Mouse (Mus musculus) urinary bladder, postnatal 36 days (tissue): ENCODE measurements around the gene Clasrp.

ENCODE experiments used
- DNase-seq, 2 experiments: peaks; one replicate each; pipeline ENCODE4 v3.0.0; 2022; ENCODE audit warnings: low spot score in 2 of 2, mixed read lengths in 1 of 2

Gene Clasrp

DNA sequence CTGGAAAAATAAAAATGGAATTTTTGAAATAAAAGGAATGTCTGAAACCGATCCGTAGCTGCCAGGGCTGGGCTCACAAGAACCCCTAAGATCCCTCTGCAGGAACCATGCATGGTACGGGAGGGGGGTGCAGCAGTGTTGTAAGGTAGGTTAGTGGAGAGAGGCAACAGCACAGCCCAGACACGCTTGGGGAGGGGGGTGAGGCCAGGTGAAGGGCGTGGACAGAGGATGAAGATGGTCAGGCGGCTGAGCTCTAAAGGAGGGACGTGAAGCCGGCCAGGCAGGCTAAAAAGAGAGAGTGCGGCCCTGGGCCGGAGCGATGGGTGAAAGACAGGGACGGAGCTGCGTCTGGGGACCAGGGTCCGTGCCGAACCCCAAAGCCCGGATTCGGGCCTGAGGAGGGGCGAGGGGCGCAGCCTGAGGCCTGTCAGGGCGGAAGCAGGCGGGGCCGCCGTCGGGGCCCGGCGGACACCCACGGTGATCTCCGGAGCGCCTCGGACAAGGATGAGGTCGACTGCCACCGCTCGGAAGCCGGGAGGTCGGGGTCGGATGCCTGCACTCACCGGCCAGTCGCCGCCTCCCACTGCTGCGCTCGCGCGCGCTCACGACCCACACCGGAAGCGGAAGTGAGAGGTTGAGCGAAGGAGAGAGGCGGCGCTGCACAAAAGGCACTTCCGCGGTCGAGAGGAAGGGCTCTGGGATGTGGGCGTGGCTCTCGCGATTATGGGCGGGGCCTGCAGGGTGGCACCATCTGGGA is at the start of gene Clasrp:
Clasrp (minus strand) TSS at position 638 of the 757 bp plus-strand sequence.
- DNase-seq, result peak; percentile 96 to 98

DNA sequence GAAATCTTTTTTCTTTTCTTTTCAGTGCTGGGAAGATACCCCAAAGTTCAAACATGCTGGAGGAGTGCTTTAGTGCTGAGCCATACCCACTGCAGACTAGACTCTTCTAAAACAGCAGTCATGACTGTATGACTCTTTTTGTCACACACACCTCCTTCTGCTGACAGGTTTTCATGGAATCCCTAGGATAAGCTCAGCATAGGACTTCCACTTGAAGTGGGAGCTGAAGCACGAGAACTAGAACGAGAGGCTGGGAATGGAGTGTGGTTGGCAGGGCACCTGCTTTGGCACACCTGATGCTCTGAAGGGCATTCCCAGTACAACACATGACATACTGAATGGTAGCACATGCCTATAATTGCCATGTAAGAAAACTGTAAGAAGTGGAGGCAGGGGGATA is 48.3 kb upstream of the Clasrp start:
- no peak for DNase-seq

DNA sequence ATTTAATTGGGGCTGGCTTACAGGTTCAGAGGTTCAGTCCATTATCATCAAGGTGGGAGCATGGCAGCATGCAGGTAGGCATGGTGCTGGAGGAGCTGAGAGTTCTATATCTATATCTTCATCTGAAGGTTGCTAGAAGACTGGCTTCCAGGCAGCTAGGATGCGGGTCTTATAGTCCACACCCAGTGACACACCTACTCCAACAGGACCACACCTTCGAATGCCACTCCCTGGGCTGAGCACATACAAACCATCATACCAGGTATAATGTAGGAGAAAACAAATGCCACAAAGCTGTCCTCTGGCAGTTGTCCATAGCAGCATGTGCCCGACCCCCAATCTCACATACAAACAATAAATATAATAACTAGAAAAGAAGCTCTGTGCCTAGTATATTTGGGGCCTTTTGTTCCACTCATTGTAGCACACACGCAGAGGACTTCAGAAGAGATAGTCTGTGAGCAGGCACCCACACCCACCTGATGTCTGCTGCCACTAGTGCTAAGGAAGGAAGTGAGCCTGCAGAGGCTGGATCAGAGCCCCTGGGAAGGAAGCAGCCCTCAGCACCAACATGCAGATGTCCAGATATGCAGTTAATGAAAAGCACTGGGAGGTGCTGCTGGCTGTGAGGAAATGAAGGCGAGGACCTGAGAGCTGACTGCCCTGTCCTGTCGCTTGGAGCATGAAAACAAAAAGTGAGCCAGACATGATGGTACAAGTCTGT is 46.9 kb upstream of the Clasrp start:
- no peak for DNase-seq

DNA sequence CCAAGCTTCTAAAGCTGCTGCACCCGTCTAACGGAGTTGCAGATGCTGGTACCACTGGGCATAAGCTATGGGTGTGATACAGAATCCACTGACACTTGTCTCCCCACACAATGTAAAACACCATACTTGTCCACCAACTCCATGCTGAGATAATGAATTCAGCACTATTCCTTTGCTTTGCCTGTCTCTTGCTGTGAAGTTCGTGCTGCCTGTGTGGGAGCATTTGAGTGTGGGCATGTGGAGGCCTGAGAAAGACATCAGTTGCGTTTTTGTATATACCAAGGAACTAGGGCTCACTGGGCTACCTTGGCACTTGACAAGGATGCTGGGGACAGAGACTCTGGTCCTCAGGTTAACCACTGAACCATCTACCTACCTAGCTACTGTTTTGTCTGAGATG is 36.9 kb upstream of the Clasrp start:
- DNase-seq, result no peak

DNA sequence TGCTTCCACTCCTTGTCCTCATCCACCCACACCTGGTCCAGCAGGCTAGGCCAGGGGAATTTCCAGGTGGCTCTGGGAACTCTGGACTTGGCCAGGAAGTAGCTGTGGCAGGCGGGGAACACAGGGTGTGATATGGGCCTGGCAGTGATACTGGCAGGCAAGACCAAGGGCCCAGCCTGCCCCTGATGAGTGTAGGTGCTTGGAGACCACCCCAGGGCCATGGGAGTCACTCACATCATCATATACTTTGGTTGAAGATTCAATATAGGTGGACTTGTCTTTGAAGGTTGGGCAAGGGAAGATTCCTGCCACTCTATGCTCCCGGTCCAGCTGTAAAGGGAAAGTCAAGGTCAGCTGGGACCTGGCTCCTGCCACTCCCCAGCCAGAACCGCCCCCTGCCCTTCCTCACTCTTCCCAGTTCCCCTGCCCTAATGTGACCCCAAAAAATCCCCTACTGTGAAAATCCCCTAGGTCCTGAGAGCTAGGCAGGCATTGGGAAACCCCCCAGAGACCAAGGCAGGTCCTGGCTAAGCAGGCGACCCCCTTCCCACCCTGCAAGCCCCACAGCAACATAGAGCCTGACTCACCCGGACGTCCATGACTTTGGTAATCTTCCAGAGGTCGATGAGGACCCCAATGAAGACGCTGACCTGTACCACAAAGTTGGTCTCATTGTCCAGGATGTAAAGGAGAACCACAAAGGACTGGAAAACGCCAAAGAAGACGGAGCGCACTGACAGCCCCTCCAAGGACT is 31.0 kb upstream of the Clasrp start:
- no peak for DNase-seq

DNA sequence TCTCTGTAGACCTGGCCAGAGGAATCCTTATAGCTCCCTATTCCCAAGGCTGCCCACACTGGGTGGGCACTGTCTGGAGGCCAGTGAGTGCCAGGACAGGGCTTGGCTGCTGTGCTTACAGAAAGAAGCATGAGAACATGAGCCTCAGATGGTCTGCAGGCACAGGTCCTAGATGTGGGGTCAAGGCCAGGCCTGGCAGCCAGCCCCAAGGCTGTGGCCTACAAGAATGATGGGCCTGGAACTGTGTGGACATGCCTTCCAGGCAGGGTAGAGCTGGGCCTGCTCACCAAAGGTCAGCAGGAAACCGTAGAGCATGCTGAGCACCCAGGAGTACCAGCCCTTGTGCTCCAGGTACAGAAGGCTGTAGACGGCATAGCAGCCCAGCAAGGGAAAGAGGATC is 30.3 kb upstream of the Clasrp start:
- no peak for DNase-seq

DNA sequence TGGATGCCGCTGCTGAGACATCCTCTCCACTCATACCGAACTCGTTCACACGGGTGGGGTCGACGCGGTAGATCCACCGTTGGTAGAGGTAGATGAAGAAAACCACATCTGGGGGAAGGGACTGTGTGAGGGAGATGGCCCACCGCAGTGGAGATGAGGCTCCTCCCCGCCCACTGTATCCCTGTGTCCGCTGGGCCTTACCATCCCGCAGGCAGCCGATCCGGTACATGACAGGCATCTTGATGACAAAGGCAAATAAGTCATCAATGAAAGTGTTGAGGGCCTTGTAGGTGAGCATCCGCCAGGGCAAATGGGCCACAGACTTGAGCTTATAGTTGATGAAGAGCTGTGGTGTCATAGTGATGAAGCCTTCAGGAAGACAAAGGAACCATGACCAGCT is 29.6 kb upstream of the Clasrp start:
- no peak for DNase-seq

DNA sequence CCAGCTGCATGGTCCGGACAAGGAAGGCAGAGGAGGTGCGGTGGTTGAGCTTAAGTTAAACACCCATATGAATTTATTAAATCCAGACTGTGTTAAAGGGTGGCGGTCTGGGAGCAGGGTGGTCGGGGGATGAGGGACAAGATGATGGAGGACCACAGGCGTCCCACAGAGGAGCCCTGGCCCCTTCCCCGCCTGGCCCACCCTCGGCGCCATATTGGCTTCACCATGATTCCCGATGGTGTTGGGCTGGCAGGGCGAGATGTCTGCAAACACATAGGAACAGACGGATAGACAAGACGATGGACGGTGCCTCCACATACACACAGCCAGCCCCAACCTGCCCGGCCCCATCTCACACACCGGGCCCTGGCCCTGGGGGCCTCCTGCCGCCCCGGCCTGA is 28.9 kb upstream of the Clasrp start:
- DNase-seq, result no peak

DNA sequence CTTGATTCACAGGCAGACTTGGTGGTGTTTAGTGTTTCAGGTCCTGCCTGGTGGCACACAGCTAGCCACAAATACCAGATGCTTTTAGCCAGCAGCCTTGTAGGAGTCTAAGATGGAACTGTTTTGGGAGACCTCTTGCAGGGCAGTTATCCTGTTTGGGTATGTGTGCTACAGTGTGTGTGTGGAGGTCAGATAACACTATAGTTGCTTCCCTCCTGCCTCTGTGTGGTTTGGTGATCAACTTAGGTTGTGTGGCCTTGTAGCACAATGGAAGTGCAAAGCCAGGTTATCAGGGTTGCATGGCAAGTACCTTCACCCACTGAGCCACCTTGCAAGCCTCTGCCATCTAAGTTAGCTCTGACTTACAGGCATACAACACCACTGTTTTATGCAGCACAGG is 28.4 kb upstream of the Clasrp start:
- no peak for DNase-seq

DNA sequence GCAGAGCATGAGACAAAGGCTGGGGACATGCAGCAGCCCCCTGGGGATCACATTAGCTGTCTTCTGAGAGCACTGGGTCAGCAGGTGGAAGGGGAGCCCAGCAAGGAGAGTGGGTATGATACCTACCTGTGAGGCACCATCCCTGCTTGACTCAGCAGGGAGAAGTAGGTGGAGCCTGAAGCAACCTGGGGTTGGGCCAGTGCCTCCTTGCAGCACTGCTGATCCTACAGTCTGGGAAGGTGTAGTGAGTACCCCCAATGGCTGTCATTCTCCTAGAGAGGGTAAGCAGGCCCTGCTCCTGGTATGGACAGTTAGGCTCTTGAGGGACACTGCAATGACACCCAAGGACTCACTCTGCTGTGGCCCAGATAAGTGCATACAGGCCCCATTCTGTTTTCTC is 28.0 kb upstream of the Clasrp start:
- DNase-seq, result no peak

DNA sequence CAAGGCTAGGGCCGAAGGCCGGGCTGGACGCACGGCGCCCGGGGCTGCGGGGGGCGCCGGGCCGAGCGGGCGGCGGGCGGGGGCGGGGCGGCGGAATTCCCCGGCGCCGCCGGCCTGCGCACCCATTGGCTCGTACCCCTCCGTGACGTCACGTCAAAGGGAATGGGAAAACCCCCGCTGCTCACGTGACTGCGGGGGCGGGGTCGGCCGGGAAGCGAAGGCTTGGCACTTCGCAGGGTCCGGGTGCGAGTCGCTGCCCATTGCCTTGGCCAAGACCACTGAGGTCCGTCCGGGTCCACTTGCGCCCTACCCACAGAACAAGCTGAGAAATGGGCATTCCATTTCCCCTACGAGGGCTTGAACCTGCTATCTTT is 25.1 kb upstream of the Clasrp start, which contains the start of gene Relb:
Relb (minus strand) TSS at position 78 of the 374 bp plus-strand sequence.
- DNase-seq, result peak; percentile 88 to 89

DNA sequence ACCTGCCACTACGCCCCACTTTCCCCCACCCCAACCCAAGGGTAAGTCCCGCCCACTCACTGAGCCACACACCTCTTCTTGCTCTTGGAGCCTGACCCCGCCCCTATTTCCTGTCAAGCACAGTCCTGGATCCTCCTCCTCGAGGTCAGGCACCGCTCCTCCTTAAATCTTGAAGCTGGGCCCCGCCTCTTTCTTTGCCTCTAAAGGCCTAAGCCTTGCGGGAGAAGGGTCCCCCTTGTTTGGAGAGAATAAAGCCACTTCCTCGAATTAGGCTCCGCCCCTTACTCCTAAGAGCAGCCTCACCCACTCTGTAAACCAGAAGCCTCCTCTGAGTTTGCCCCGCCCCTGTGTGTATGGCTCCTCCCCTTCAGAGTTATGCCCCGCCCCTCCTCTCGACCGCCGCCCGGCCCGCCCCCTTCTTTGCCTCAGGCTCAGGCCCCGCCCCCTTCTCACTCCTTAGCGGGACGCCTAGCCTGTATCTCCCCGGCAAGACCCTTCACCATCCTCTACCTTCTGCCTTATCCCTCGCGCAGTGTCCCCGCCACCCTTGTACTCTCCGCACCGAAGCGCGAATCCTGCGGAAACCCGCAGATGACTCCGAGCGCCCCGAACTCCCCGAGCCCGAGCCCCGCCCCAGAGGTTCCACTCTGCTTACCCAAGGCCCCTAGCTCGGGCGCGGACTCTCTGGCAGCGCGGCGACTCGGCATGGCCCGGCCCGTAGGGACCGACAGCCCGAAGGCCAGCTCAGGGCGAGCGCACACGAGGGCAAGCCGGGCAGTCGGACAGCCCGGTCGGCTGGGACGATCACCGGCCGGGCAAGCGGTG is 24.5 kb upstream of the Clasrp start:
- peak; percentile 96 for DNase-seq

DNA sequence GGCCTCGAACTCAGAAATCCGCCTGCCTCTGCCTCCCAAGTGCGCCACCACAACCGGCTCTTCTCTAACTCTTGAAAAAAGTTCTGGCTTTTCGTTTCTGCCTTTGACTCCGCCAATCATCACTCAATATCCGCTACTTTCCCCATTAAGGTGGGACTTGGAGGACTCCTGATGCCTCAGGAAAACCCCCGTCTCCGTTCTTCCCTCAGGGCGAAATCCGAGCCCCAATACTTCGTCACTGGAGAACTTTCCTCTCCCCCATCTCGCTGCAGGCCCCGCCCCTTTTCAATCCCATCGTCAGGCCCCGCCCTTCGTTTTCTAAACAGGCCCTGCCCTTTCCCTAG is 23.9 kb upstream of the Clasrp start:
- no peak for DNase-seq

DNA sequence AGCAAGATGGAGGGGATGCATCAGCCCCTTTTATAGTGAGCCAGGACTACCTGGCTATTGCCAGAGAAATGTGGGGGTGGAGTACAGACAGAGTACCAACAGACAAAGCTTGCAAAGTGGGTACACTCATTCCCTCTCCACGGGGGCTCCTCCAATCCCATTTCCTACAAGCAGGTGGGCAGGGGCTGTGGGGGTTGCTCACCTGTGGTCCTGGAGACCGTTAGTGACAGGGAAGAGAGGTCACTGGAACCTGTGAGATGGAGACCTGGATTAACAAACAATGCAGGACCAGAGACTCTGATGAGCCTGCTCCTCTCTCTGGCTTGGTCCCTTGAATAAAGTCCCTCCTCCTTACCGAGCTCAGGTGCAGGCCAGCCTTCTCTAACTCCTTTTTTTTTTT is 23.4 kb upstream of the Clasrp start:
- no peak for DNase-seq

DNA sequence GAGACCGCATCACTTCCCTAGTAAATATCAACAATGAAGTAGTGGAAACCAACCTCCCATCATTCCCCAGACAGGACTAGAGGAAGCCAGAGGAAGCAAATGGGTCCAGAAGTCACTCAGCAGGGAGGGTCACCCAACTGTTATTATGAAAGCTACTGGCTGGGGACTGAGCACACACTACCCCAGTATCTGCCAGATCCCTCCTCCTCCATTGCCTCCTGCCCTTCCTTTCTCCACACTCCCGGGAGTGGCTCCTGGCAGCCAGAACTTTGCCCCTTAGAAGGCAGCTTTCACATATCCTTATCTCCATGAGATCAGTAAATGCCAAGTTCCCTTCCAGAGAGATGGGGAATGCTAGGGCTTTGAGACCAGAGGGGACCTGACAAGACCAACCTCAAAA is 19.1 kb upstream of the Clasrp start:
- DNase-seq, result no peak

DNA sequence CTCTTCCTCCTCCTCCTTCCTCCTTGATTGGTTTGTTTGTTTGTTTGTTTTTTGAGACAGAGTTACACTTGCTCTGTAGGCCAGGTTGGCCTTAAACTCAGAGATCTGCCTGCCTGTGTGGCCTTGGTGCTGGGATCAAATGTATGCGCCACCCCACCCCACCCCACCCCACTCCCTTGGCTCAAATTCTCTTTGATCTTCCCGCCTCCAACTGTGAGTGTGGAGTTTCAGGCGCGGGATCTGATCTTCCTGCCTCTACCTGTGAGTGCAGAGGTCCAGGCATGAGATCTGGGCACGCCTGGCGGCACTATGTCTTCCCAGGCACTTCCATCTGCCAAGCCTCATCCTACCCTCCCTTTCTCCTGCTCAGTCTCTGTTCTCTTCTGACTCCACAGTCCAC is 18.0 kb upstream of the Clasrp start:
- DNase-seq, result no peak

DNA sequence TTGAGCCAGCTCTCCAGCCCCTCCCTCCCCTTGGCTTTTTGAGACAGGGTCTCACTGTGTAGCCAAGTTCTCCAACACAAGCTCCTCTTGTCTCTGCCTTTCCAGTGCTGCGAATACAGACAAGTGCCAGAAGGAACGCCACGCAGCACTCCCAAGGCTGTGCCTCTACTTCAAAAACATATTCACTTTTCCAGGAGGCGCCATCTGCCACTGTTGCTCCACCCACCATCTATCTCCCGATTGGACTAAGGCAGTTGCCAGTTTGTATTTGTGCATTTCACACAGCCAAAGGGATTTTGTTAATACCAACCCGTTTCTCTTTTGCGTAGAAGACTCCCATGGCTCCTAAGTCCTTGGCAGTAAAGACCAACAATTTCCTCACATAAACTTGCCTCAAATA is 16.5 kb upstream of the Clasrp start:
- DNase-seq, result no peak

DNA sequence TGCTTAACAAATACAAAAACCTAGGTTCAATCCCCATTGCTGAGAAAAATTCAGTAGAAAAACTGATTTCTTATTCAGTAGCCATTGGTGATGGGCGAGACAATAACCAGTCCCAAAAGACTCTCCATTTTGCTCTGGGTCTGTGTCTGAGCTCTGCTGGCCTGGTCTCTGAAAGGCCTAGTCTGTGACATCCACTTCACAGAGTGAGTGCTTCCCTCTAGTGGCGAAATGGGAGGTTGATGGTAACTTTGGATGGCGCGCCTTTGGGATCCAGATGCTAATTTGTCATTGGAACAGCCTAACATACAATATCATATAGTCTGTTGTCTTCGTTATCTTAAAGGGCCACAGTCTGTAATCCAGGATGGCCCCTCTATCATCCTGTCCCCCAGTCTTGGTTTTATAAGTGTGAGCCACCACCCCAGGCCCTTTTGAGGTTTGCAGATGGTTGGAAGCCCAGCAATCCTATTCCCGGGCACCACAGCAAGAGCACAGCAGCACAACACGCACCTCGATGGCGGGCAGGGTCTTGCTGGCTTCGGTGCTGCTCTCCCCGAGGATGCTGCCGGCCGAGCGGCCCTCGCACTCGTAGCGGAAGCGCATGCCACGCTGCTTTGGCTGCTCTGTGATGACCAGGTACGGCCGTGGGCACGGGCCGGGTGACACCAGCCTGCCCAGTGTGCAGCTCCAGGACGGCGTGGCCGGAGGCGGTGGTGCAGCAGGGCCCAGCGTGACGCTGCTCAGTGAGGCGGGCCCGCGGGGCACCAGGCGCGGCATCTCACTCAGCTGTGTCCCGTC is 14.9 kb upstream of the Clasrp start:
- DNase-seq, result peak; percentile 54 to 67

DNA sequence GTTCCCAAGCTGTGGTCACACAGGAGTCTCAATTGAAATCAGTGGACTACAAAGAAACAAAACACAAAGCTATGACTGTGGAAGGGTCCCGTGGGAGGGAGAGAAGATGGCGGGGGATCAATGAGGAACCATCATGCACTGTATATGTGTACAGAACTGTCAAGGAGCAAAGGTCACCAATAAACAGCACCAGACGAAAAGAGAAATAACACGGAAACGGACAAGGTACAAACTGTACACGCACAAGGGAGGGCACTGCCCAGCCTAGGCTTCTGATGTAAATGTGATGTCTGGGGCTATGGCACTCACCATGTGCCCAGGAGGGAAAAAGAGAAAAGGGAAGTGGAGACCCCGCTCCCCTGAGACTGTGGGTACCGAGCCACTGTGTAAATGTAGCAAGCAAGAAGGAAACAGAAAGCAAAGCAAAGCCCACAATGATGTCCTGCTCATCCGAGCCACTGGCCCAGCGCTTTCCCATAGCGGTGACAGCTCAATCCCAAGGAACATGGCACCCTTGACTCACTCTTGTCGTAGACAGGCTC is 10.8 kb upstream of the Clasrp start:
- DNase-seq, result no peak

DNA sequence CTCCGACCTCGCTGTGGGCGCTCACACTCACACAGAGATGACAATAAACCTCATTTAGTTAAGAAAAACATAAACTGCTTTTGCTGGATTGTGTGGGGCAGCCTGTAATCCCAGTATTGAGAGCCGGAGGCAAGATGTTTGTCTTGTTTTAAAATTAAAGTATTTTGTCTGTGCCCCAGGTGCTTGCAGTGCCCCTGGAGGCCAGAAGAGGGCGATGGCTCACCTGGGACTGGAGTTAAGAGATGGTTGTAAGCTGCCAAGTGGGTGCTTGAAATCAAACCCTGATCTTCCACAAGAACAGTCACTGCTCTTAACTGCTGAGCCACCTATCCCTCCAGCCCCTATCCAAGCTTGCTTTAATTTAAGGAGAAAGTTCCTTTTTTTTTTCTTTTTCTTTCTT is 6.7 kb upstream of the Clasrp start:
- no peak for DNase-seq
